Mouse (Mus musculus): ENCODE results near the gene BC024978. TPM values are rescaled to one million over a fixed set of nuclear protein-coding genes. Genes with fewer than 3 reads are reported as not detected.

Gene BC024978
- total and polyA plus RNA-seq, 3 experiments = 1.6 to 9.4 (median 1.7) TPM

GRCm38 (mm10) chr7:27184964-27185363 is 10.6 kb upstream of the BC024978 start:
- Histone ChIP-seq H3K36me3 (replicated peaks in 1 of 2; ENCODE audit: control insufficient read depth in 1 of 2, insufficient read depth in 1 of 2, low read length in 1 of 2) (peaks cover 53 to 80% of the 10 kb centered on the region in 2 experiments), H3K4me3 (replicated peaks in 1 of 3; ENCODE audit: low read depth in 2 of 3, low read length in 2 of 3, poor library complexity in 1 of 3) (no peak overlapping the region), H3K79me2 (replicated peaks; ENCODE audit: control insufficient read depth, extremely low read depth, insufficient read depth, poor library complexity, severe bottlenecking) (peaks cover 3% of the 10 kb centered on the region; the same call in 1 of the 2 replicates), H3K27me3 (replicated peaks) (no peaks in the 10 kb centered on the region), H3K9ac (ENCODE audit: insufficient read depth, low read depth) (no peak overlapping the region), H3K27ac (ENCODE audit: insufficient read depth, low read depth) (no peak overlapping the region), H3K4me2 (ENCODE audit: insufficient read depth, low read depth, poor library complexity, severe bottlenecking) (no peak overlapping the region), H3K4me1 (ENCODE audit: control insufficient read depth in 1 of 2, insufficient read depth in 2 of 2) (peaks cover 3 to 18% of the 10 kb centered on the region in 2 experiments; a peak in 3 of 4 replicates), H3K9me3 (replicated peaks; ENCODE audit: low read length) (peaks cover 5% of the 10 kb centered on the region)
- in situ Hi-C loops (cut with MboI; ENCODE audit: low pct_ligation_motif_present, low pct_unique_long_range_greater_than_20kb, low sequenced_read_pairs) = no loop called here
- dilution Hi-C loops (cut with MboI; ENCODE audit: extremely low pct_ligation_motif_present, extremely low pct_unique_long_range_greater_than_20kb, low sequenced_read_pairs) = no loop called here
- TF ChIP-seq ZKSCAN1 (IDR thresholded peaks at IDR 0.05; ENCODE audit: borderline replicate concordance, low read depth, low read length) (no peak), RAD21 (IDR thresholded peaks at IDR 0.05; ENCODE audit: low read depth, low read length) (peak; percentile 58), CTCF (conservative IDR thresholded peaks at IDR 0.05 in 1 of 2, IDR thresholded peaks at IDR 0.05 in 1 of 2; ENCODE audit: low read depth in 2 of 2, low read length in 2 of 2) (peak; percentile 68 to 91), SMC3 (IDR thresholded peaks at IDR 0.05; ENCODE audit: low read depth, low read length) (peak; percentile 69), POLR2AphosphoS2 (IDR thresholded peaks at IDR 0.05; ENCODE audit: low read depth, low read length) (peak; percentile 67; the same call in 1 of the 2 replicates), CHD2 (IDR thresholded peaks at IDR 0.05; ENCODE audit: low read length) (0 out of 2 replicates have a peak, but pooled peaks have one; percentile 15)
- DNase-seq (ENCODE audit: extremely low read depth) = peak; percentile 62

- no peak for DNase-seq (ENCODE audit: extremely low read depth)
- peaks cover 63 to 87% of the 10 kb centered on the region in 2 experiments for H3K36me3 ChIP-seq (replicated peaks in 1 of 2; ENCODE audit: control insufficient read depth in 1 of 2, insufficient read depth in 1 of 2, low read length in 1 of 2)
- peaks cover 9% of the 10 kb centered on the region for H3K9me3 ChIP-seq (replicated peaks; ENCODE audit: low read length)
- no peak overlapping the region for H3K27ac ChIP-seq (ENCODE audit: insufficient read depth, low read depth)
- in situ Hi-C loops (cut with MboI; ENCODE audit: low pct_ligation_motif_present, low pct_unique_long_range_greater_than_20kb, low sequenced_read_pairs) = no loop called here
- H3K4me2 ChIP-seq (ENCODE audit: insufficient read depth, low read depth, poor library complexity, severe bottlenecking) = no peak overlapping the region
- H3K4me3 ChIP-seq (replicated peaks in 1 of 3; ENCODE audit: low read depth in 2 of 3, low read length in 2 of 3, poor library complexity in 1 of 3) = no peak overlapping the region
- H3K9ac ChIP-seq (ENCODE audit: insufficient read depth, low read depth) = no peak overlapping the region
- peaks cover 0 to 11% of the 10 kb centered on the region in 2 experiments; a peak in 2 of 4 replicates for H3K4me1 ChIP-seq (ENCODE audit: control insufficient read depth in 1 of 2, insufficient read depth in 2 of 2)
- H3K27me3 ChIP-seq (replicated peaks) = no peaks in the 10 kb centered on the region
- dilution Hi-C loops (cut with MboI; ENCODE audit: extremely low pct_ligation_motif_present, extremely low pct_unique_long_range_greater_than_20kb, low sequenced_read_pairs) = no loop called here
- peaks cover 10% of the 10 kb centered on the region; the same call in 1 of the 2 replicates for H3K79me2 ChIP-seq (replicated peaks; ENCODE audit: control insufficient read depth, extremely low read depth, insufficient read depth, poor library complexity, severe bottlenecking)
- TF ChIP-seq MYC (IDR thresholded peaks at IDR 0.05; ENCODE audit: low read depth, low read length) (no peak), GABPA (IDR thresholded peaks at IDR 0.05; ENCODE audit: insufficient replicate concordance, low read depth, low read length) (no peak), ZMIZ1 (IDR thresholded peaks at IDR 0.05; ENCODE audit: low read depth, low read length) (no peak), IRF4 (IDR thresholded peaks at IDR 0.05; ENCODE audit: low read depth, low read length) (no peak), JUN (IDR thresholded peaks at IDR 0.05; ENCODE audit: insufficient read depth, low read depth, low read length) (no peak), MAFK (IDR thresholded peaks at IDR 0.05; ENCODE audit: insufficient replicate concordance, low read length) (no peak), CHD1 (IDR thresholded peaks at IDR 0.05; ENCODE audit: low read depth, low read length) (no peak), EP300 (IDR thresholded peaks at IDR 0.05; ENCODE audit: low read length) (no peak), TBP (conservative IDR thresholded peaks at IDR 0.05; ENCODE audit: low read depth, low read length) (no peak), RAD21 (IDR thresholded peaks at IDR 0.05; ENCODE audit: low read depth, low read length) (no peak), BHLHE40 (IDR thresholded peaks at IDR 0.05; ENCODE audit: low read depth, low read length) (no peak), ZNF384 (IDR thresholded peaks at IDR 0.05; ENCODE audit: low read depth, low read length) (no peak), UBTF (IDR thresholded peaks at IDR 0.05; ENCODE audit: low read depth, low read length) (no peak), TCF12 (IDR thresholded peaks at IDR 0.05; ENCODE audit: low read depth, low read length) (no peak), ETS1 (conservative IDR thresholded peaks at IDR 0.05; ENCODE audit: low read depth, low read length) (no peak), ZC3H11A (IDR thresholded peaks at IDR 0.05; ENCODE audit: low read depth, low read length) (no peak), SIN3A (IDR thresholded peaks at IDR 0.05; ENCODE audit: low read length) (no peak)
Measured at GRCm38 (mm10) chr7:27185986-27186385, 9.6 kb upstream of the BC024978 start.

All from CH12.LX (cell line).